Mouse (Mus musculus) heart, postnatal 0 days (tissue): ENCODE measurements around the gene Myl6b. TPM values are rescaled to one million over a fixed set of nuclear protein-coding genes. Genes with fewer than 3 reads are reported as not detected.

ENCODE experiments used
- ATAC-seq: fragments of 200-750 bp; cut with Nextera tagmentation; 2 replicates; pipeline ENCODE4 v1.8.0; 2017; ENCODE audit warnings: low read depth, moderate number of reproducible peaks, moderate library complexity; ENCODE audit not compliant: insufficient read depth
- DNase-seq: peaks from one replicate; pipeline ENCODE4 v3.0.0-alpha.2; 2016; ENCODE audit warnings: low spot score
- H3K27ac ChIP-seq: fragments of 300-500 bp; sonication (generic); 2 replicates; pipeline ENCODE4 v1.5.1; 2014; ENCODE audit warnings: low read depth, mild to moderate bottlenecking
- H3K27me3 ChIP-seq: fragments of 300-500 bp; sonication (generic); 2 replicates; pipeline ENCODE4 v1.6.1; 2014; ENCODE audit warnings: low read length, mixed read lengths; ENCODE audit not compliant: control insufficient read depth, insufficient read depth
- H3K36me3 ChIP-seq: fragments of 300-500 bp; sonication (generic); replicated peaks from 2 replicates; pipeline ENCODE4 v1.6.1; 2014; ENCODE audit warnings: low read length, mixed read lengths; ENCODE audit not compliant: control insufficient read depth, insufficient read depth
- H3K4me1 ChIP-seq: fragments of 300-500 bp; sonication (generic); 2 replicates; pipeline ENCODE4 v1.6.1; 2014; ENCODE audit warnings: antibody characterized with exemption; ENCODE audit not compliant: control insufficient read depth, insufficient read depth
- H3K4me2 ChIP-seq: fragments of 300-500 bp; sonication (generic); 2 replicates; pipeline ENCODE4 v1.6.1; 2014; ENCODE audit warnings: low read depth, mild to moderate bottlenecking, low read length, moderate library complexity
- H3K4me3 ChIP-seq: fragments of 300-500 bp; sonication (generic); 2 replicates; pipeline ENCODE4 v1.5.1; 2014; ENCODE audit warnings: low read depth, low read length
- H3K9ac ChIP-seq: fragments of 300-500 bp; sonication (generic); replicated peaks from 2 replicates; pipeline ENCODE4 v1.6.1; 2014; ENCODE audit warnings: low read depth, low read length, mixed read lengths
- H3K9me3 ChIP-seq: fragments of 300-500 bp; sonication (generic); replicated peaks from 2 replicates; pipeline ENCODE4 v1.6.1; 2016; ENCODE audit warnings: low read length; ENCODE audit not compliant: control insufficient read depth
- CTCF ChIP-seq: IDR thresholded peaks from 2 replicates; pipeline ENCODE4 v1.5.1; 2016; ENCODE audit warnings: antibody characterized with exemption, control low read depth, low read depth
- EP300 ChIP-seq: IDR thresholded peaks from 2 replicates; pipeline ENCODE4 v1.6.1; 2016; ENCODE audit warnings: antibody characterized with exemption, low read depth
- WGBS: fragments of 180-500 bp; shearing (Covaris S2); extraction: QIAGEN DNeasy Blood & Tissue Kit; methylation state at CpG from one replicate; pipeline ENCODE4 v1.1.7; 2014; 5-methylcytosine and 5-hydroxymethylcytosine counted together
- polyA plus RNA-seq: library from polyadenylated mRNA; unstranded; fragments of >200 nt; fragmentation: Nextera tagmentation; extraction: Ambion mirVana; gene quantifications from 2 replicates; pipeline ENCODE4 v1.2.1, GENCODE M21; 2015
- total RNA-seq: library from RNA; depleted of rRNA; stranded (reverse); fragments of >200 nt; gene quantifications from 2 replicates; pipeline ENCODE4 v1.2.3, GENCODE M21; 2014; ENCODE audit warnings: low replicate concordance; rRNA removed

Gene Myl6b
- 3.2 and 4.8 TPM in 2 replicates for total RNA-seq
- polyA plus RNA-seq = 4.6 and 4.9 TPM in 2 replicates

- peak within 1 kb of the TSS; percentile 76 for H3K4me2 ChIP-seq
- no peak for TF ChIP-seq CTCF
- peak; percentile 86 for TF ChIP-seq EP300
- DNase-seq (peak; percentile 99), ATAC-seq (peak; percentile 90)
- H3K27me3 ChIP-seq = no peaks in the 10 kb centered on the region
- H3K27ac ChIP-seq = peak within 1 kb of the TSS; percentile 98
- H3K9ac ChIP-seq = peak within 1 kb of the TSS; percentile 74
- WGBS = under 1% methylated on average over 27 of the region's 27 CpGs
- no peaks in the 10 kb centered on the region for H3K36me3 ChIP-seq
- no peaks in the 10 kb centered on the region for H3K9me3 ChIP-seq
- peaks cover 21% of the 10 kb centered on the region for H3K4me1 ChIP-seq
- H3K4me3 ChIP-seq = peak within 1 kb of the TSS; percentile 58
These were observed at the start of gene Myl6b for GRCm38 (mm10) chr10:128498590-128498989. TSS of gene Myl6b (minus strand) at chr10:128498685.

GRCm38 (mm10) chr10:128547361-128548032 lies 49.0 kb upstream of the Myl6b start, which contains the start of gene Zc3h10:
TSS of gene Zc3h10 (minus strand) at chr10:128547774.
- Histone ChIP-seq H3K36me3 (peaks cover 32% of the 10 kb centered on the region), H3K9me3 (no peaks in the 10 kb centered on the region), H3K27me3 (no peaks in the 10 kb centered on the region), H3K27ac (peak within 1 kb of the TSS; percentile 94), H3K4me3 (peak within 1 kb of the TSS; percentile 72), H3K4me1 (peaks cover 5% of the 10 kb centered on the region; the same call in 1 of the 2 replicates), H3K4me2 (peak within 1 kb of the TSS; percentile 82), H3K9ac (peak within 1 kb of the TSS; percentile 92)
- TF ChIP-seq EP300 (peak; percentile 86), CTCF (peak; percentile 57)
- ATAC-seq (peak; percentile 86), DNase-seq (peak; percentile 99)
- WGBS = under 1% methylated on average over 39 of the region's 50 CpGs

- 12% methylated on average over 7 of the region's 7 CpGs for WGBS
- Histone ChIP-seq H3K27ac (peak overlapping the region; percentile 94), H3K4me3 (peak overlapping the region; percentile 72), H3K4me2 (peak overlapping the region; percentile 82), H3K36me3 (peaks cover 38% of the 10 kb centered on the region), H3K4me1 (peaks cover 5% of the 10 kb centered on the region; the same call in 1 of the 2 replicates), H3K9me3 (no peaks in the 10 kb centered on the region), H3K9ac (peak overlapping the region; percentile 60), H3K27me3 (no peaks in the 10 kb centered on the region)
- DNase-seq = no peak
- no peak for TF ChIP-seq EP300
- no peak for TF ChIP-seq CTCF
- no peak for ATAC-seq
These were observed 48.3 kb upstream of the Myl6b start for GRCm38 (mm10) chr10:128546787-128547186.

DNA sequence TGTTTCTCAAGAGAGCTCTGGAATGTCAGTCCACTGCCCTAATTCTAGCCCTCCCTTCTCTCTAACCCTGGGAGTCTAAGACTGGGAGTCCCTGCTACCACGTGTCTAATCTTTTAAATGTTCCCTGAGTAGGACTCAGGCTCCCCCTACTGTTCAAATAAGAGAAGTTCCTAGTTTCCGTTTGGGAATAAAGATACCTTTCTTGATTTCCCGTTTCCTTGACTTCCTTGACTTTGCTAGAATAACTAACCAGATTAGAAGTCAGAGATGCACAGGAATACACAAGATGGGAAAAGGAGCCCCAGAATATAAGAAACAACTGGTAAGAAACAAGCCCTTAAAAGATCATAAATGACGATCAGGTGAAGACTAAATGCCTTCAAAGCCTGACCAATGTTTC lies 47.9 kb upstream of the Myl6b start:
- peak; percentile 91 for DNase-seq
- Histone ChIP-seq H3K9me3 (no peaks in the 10 kb centered on the region), H3K27ac (peak overlapping the region; percentile 94), H3K4me2 (peak overlapping the region; percentile 82), H3K36me3 (peaks cover 38% of the 10 kb centered on the region), H3K27me3 (no peaks in the 10 kb centered on the region), H3K4me3 (peak overlapping the region; percentile 72), H3K4me1 (peaks cover 5% of the 10 kb centered on the region; the same call in 1 of the 2 replicates), H3K9ac (peak overlapping the region; percentile 60)
- TF ChIP-seq CTCF (peak; percentile 80), EP300 (no peak)
- WGBS = 8% methylated on average over 4 of the region's 4 CpGs
- ATAC-seq = no peak

DNA sequence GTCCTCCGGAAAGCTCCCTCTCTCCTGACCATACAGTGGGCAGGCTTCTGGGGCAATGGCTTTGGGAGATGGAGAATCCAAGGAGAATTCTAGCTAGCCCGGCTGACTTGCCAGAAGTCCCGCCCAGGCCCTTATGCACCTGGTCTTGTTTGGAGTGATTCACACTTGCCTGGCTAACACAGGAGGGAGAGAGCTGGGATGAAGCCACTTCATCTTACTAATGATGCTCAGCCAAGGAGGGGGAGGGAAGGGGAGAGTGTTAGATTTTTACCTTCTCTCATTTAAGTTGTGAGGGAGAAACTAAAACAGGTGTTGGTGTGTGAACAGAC lies 47.0 kb upstream of the Myl6b start:
- ATAC-seq = no peak
- H3K9me3 ChIP-seq = no peaks in the 10 kb centered on the region
- H3K9ac ChIP-seq = no peak overlapping the region
- H3K27ac ChIP-seq = peak overlapping the region; percentile 28; the same call in 1 of the 2 replicates
- peaks cover 38% of the 10 kb centered on the region for H3K36me3 ChIP-seq
- peaks cover 5% of the 10 kb centered on the region; the same call in 1 of the 2 replicates for H3K4me1 ChIP-seq
- H3K4me3 ChIP-seq = no peak overlapping the region
- no peaks in the 10 kb centered on the region for H3K27me3 ChIP-seq
- 81% methylated on average over 3 of the region's 3 CpGs for WGBS
- no peak for DNase-seq
- no peak for TF ChIP-seq EP300
- no peak for TF ChIP-seq CTCF
- no peak overlapping the region for H3K4me2 ChIP-seq
